Mouse (Mus musculus) midbrain, postnatal 0 days (tissue): ENCODE results near the gene Cep135. TPM values are rescaled to one million over a fixed set of nuclear protein-coding genes. Genes with fewer than 3 reads are reported as not detected.
A peak's percentile ranks its signal among the peaks of the same experiment; 100 is the strongest.

Source experiments
- ATAC-seq: fragments of 200-750 bp; cut with Nextera tagmentation; 2 replicates; pipeline ENCODE4 v1.8.0; 2017; ENCODE audit warnings: moderate number of reproducible peaks, mild to moderate bottlenecking, moderate TSS enrichment, moderate library complexity; ENCODE audit not compliant: low FRiP score
- DNase-seq: peaks from one replicate; pipeline ENCODE4 v3.0.0-alpha.2; 2015; ENCODE audit warnings: low spot score
- H3K27ac ChIP-seq: fragments of 300-500 bp; sonication (generic); 2 replicates; pipeline ENCODE4 v1.5.1; 2014; ENCODE audit warnings: low read depth, mild to moderate bottlenecking, low read length, mixed read lengths
- H3K27me3 ChIP-seq: fragments of 300-500 bp; sonication (generic); 2 replicates; pipeline ENCODE4 v1.6.1; 2014; ENCODE audit warnings: low read length, control low read depth, mixed read lengths; ENCODE audit not compliant: insufficient read depth
- H3K36me3 ChIP-seq: fragments of 300-500 bp; sonication (generic); 2 replicates; pipeline ENCODE4 v1.6.1; 2014; ENCODE audit warnings: low read length, control low read depth, mixed read lengths; ENCODE audit not compliant: insufficient read depth
- H3K4me1 ChIP-seq: fragments of 300-500 bp; sonication (generic); 2 replicates; pipeline ENCODE4 v1.6.1; 2014; ENCODE audit warnings: mild to moderate bottlenecking, control low read depth, antibody characterized with exemption, low read length, mixed read lengths; ENCODE audit not compliant: insufficient read depth
- H3K4me2 ChIP-seq: fragments of 300-500 bp; sonication (generic); 2 replicates; pipeline ENCODE4 v1.6.1; 2014; ENCODE audit warnings: low read depth, mild to moderate bottlenecking, low read length, mixed read lengths; ENCODE audit not compliant: poor library complexity, severe bottlenecking
- H3K4me3 ChIP-seq: fragments of 300-500 bp; sonication (generic); 2 replicates; pipeline ENCODE4 v1.5.1; 2014; ENCODE audit warnings: low read depth, mild to moderate bottlenecking, low read length, moderate library complexity
- H3K9ac ChIP-seq: fragments of 300-500 bp; sonication (generic); replicated peaks from 2 replicates; pipeline ENCODE4 v1.6.1; 2014; ENCODE audit warnings: mild to moderate bottlenecking, low read length, moderate library complexity, mixed read lengths; ENCODE audit not compliant: poor library complexity, severe bottlenecking
- H3K9me3 ChIP-seq: fragments of 300-500 bp; sonication (generic); 2 replicates; pipeline ENCODE4 v1.6.1; 2016; ENCODE audit warnings: low read length, control low read depth
- CTCF ChIP-seq: IDR thresholded peaks from 2 replicates; pipeline ENCODE4 v1.5.1; 2016; ENCODE audit warnings: antibody characterized with exemption, mild to moderate bottlenecking
- WGBS: fragments of 180-500 bp; shearing (Covaris S2); extraction: QIAGEN DNeasy Blood & Tissue Kit; methylation state at CpG from one replicate; pipeline ENCODE4 v1.1.7; 2014; 5-methylcytosine and 5-hydroxymethylcytosine counted together
- polyA plus RNA-seq: library from polyadenylated mRNA; unstranded; fragments of >200 nt; fragmentation: Nextera tagmentation; extraction: Ambion mirVana; gene quantifications from 2 replicates; pipeline ENCODE4 v1.2.1, GENCODE M21; 2015
- total RNA-seq: library from RNA; depleted of rRNA; stranded (reverse); fragments of >200 nt; gene quantifications from 2 replicates; pipeline ENCODE4 v1.2.3, GENCODE M21; 2014

The Cep135 gene
- total and polyA plus RNA-seq, 2 experiments from 2014 or later, result 2.5 to 4.0 TPM

GRCm38 (mm10) chr5:76649897-76650296 lies 61.4 kb downstream of the Cep135 start:
- no peaks in the 10 kb centered on the region for H3K9me3 ChIP-seq
- no peak overlapping the region for H3K4me2 ChIP-seq
- H3K27ac ChIP-seq, result no peak overlapping the region
- no peaks in the 10 kb centered on the region for H3K27me3 ChIP-seq
- H3K36me3 ChIP-seq, result no peaks in the 10 kb centered on the region
- no peaks in the 10 kb centered on the region for H3K4me1 ChIP-seq
- ATAC-seq, result no peak
- no peak overlapping the region for H3K4me3 ChIP-seq
- WGBS, result 77% methylated on average over 4 of the region's 4 CpGs
- no peak overlapping the region for H3K9ac ChIP-seq
- DNase-seq, result no peak
- no peak for TF ChIP-seq CTCF

GRCm38 (mm10) chr5:76651151-76651725 lies 62.7 kb downstream of the Cep135 start:
- peak overlapping the region; percentile 67 for H3K27ac ChIP-seq
- TF ChIP-seq CTCF, result no peak
- ATAC-seq (peak; percentile 70; the same call in 1 of the 2 replicates), DNase-seq (peak; percentile 30)
- no peak overlapping the region for H3K9ac ChIP-seq
- no peaks in the 10 kb centered on the region for H3K9me3 ChIP-seq
- H3K27me3 ChIP-seq, result no peaks in the 10 kb centered on the region
- H3K4me3 ChIP-seq, result no peak overlapping the region
- no peak overlapping the region for H3K4me2 ChIP-seq
- H3K4me1 ChIP-seq, result no peaks in the 10 kb centered on the region
- H3K36me3 ChIP-seq, result no peaks in the 10 kb centered on the region
- 45% methylated on average over 5 of the region's 5 CpGs for WGBS

- Histone ChIP-seq H3K4me3 (peak within 1 kb of the TSS; percentile 93), H3K9ac (peak within 1 kb of the TSS; percentile 98), H3K9me3 (no peaks in the 10 kb centered on the region), H3K4me2 (peak within 1 kb of the TSS; percentile 82), H3K36me3 (no peaks in the 10 kb centered on the region), H3K27me3 (no peaks in the 10 kb centered on the region), H3K4me1 (0 out of 2 replicates have a peak, but pooled peaks cover 4% of the 10 kb centered on the region), H3K27ac (peak within 1 kb of the TSS; percentile 97)
- 83% methylated on average over 2 of the region's 2 CpGs for WGBS
- DNase-seq, result no peak
- no peak for TF ChIP-seq CTCF
- ATAC-seq, result no peak
Observed at GRCm38 (mm10) chr5:76656212-76656611, 67.7 kb downstream of the Cep135 start, which contains the start of gene C530008M17Rik. C530008M17Rik (plus strand) TSS chr5:76656512.

- Histone ChIP-seq H3K9me3 (no peaks in the 10 kb centered on the region), H3K4me1 (0 out of 2 replicates have a peak, but pooled peaks cover 4% of the 10 kb centered on the region), H3K4me2 (peak overlapping the region; percentile 82), H3K27me3 (no peaks in the 10 kb centered on the region), H3K9ac (peak overlapping the region; percentile 98), H3K4me3 (peak overlapping the region; percentile 93), H3K27ac (peak overlapping the region; percentile 97), H3K36me3 (no peaks in the 10 kb centered on the region)
- DNase-seq, result peak; percentile 81
- peak; percentile 93 for ATAC-seq
- TF ChIP-seq CTCF, result peak; percentile 49
- under 1% methylated on average over 52 of the region's 80 CpGs for WGBS
Observed at GRCm38 (mm10) chr5:76657245-76658083, 69.0 kb downstream of the Cep135 start.

- peak overlapping the region; percentile 97 for H3K27ac ChIP-seq
- under 1% methylated on average over 36 of the region's 38 CpGs for WGBS
- peak; percentile 71 for ATAC-seq
Observed at GRCm38 (mm10) chr5:76658084-76658934, 69.8 kb downstream of the Cep135 start.

More at GRCm38 (mm10) chr5:76658084-76658934, 69.8 kb downstream of the Cep135 start:
- no peak for TF ChIP-seq CTCF
- Histone ChIP-seq H3K36me3 (no peaks in the 10 kb centered on the region), H3K4me1 (0 out of 2 replicates have a peak, but pooled peaks cover 4% of the 10 kb centered on the region), H3K9ac (peak overlapping the region; percentile 98), H3K27me3 (no peaks in the 10 kb centered on the region), H3K4me3 (peak overlapping the region; percentile 93), H3K4me2 (peak overlapping the region; percentile 82), H3K9me3 (no peaks in the 10 kb centered on the region)
- peak; percentile 58 for DNase-seq
